Mouse (Mus musculus) embryonic facial prominence, embryonic 15.5 days (tissue): ENCODE measurements around the gene Slc25a18. TPM values are rescaled to one million over a fixed set of nuclear protein-coding genes. Genes with fewer than 3 reads are reported as not detected.

Experiments
- ATAC-seq: fragments of 200-750 bp; cut with Nextera tagmentation; 2 replicates; pipeline ENCODE4 v1.8.0; 2017; ENCODE audit warnings: low read depth, moderate TSS enrichment; ENCODE audit not compliant: insufficient number of reproducible peaks, low FRiP score, low TSS enrichment
- H3K27ac ChIP-seq: fragments of 300-500 bp; sonication (generic); replicated peaks from 2 replicates; pipeline ENCODE4 v1.5.1; 2015; ENCODE audit warnings: mild to moderate bottlenecking, inconsistent platforms
- H3K27me3 ChIP-seq: fragments of 300-500 bp; sonication (generic); 2 replicates; pipeline ENCODE4 v1.6.1; 2015; ENCODE audit warnings: inconsistent platforms
- H3K36me3 ChIP-seq: fragments of 300-500 bp; sonication (generic); 2 replicates; pipeline ENCODE4 v1.6.1; 2015; ENCODE audit warnings: mild to moderate bottlenecking, inconsistent platforms
- H3K4me1 ChIP-seq: fragments of 300-500 bp; sonication (generic); 2 replicates; pipeline ENCODE4 v1.6.1; 2015; ENCODE audit warnings: inconsistent platforms
- H3K4me2 ChIP-seq: fragments of 300-500 bp; sonication (generic); replicated peaks from 2 replicates; pipeline ENCODE4 v1.6.1; 2015; ENCODE audit warnings: mild to moderate bottlenecking, inconsistent platforms
- H3K4me3 ChIP-seq: fragments of 300-500 bp; sonication (generic); replicated peaks from 2 replicates; pipeline ENCODE4 v1.5.1; 2015; ENCODE audit warnings: mild to moderate bottlenecking, inconsistent platforms
- H3K9ac ChIP-seq: fragments of 300-500 bp; sonication (generic); 2 replicates; pipeline ENCODE4 v1.6.1; 2015; ENCODE audit warnings: inconsistent platforms
- H3K9me3 ChIP-seq: fragments of 300-500 bp; sonication (generic); replicated peaks from 2 replicates; pipeline ENCODE4 v1.6.1; 2016; ENCODE audit warnings: inconsistent platforms
- WGBS: fragments of 180-500 bp; shearing (Covaris S2); methylation state at CpG from one replicate; pipeline ENCODE4 v1.1.7; 2015; 5-methylcytosine and 5-hydroxymethylcytosine counted together
- polyA plus RNA-seq: library from polyadenylated mRNA; unstranded; fragments of >200 nt; fragmentation: Nextera tagmentation; extraction: Ambion mirVana; gene quantifications from 2 replicates; pipeline ENCODE4 v1.2.1, GENCODE M21; 2015

Gene Slc25a18
- polyA plus RNA-seq, 1 experiment from 2014 or later, result 0.73 TPM

GRCm38 (mm10) chr6:120776286-120776685 lies 2.9 kb downstream of the Slc25a18 start:
- Histone ChIP-seq H3K27me3 (no peaks in the 10 kb centered on the region), H3K9me3 (no peaks in the 10 kb centered on the region), H3K36me3 (no peaks in the 10 kb centered on the region), H3K4me3 (no peak overlapping the region), H3K4me2 (no peak overlapping the region), H3K27ac (no peak overlapping the region), H3K4me1 (0 out of 2 replicates have a peak, but pooled peaks cover 6% of the 10 kb centered on the region), H3K9ac (no peak overlapping the region)
- 78% methylated on average over 3 of the region's 3 CpGs for WGBS
- no peak for ATAC-seq

GRCm38 (mm10) chr6:120777533-120777932 lies 4.2 kb downstream of the Slc25a18 start:
- Histone ChIP-seq H3K27ac (no peak overlapping the region), H3K4me2 (no peak overlapping the region), H3K36me3 (no peaks in the 10 kb centered on the region), H3K9me3 (no peaks in the 10 kb centered on the region), H3K4me1 (0 out of 2 replicates have a peak, but pooled peaks cover 6% of the 10 kb centered on the region), H3K27me3 (no peaks in the 10 kb centered on the region), H3K9ac (no peak overlapping the region), H3K4me3 (no peak overlapping the region)
- WGBS, result 74% methylated on average over 9 of the region's 9 CpGs
- no peak for ATAC-seq

- no peak for ATAC-seq
- Histone ChIP-seq H3K36me3 (no peaks in the 10 kb centered on the region), H3K27ac (no peak overlapping the region), H3K9ac (no peak overlapping the region), H3K4me3 (no peak overlapping the region), H3K27me3 (no peaks in the 10 kb centered on the region), H3K9me3 (no peaks in the 10 kb centered on the region), H3K4me2 (no peak overlapping the region), H3K4me1 (0 out of 2 replicates have a peak, but pooled peaks cover 3% of the 10 kb centered on the region)
- 58% methylated on average over 3 of the region's 3 CpGs for WGBS
Measured at GRCm38 (mm10) chr6:120778226-120778625, 4.8 kb downstream of the Slc25a18 start.

GRCm38 (mm10) chr6:120782948-120783347 lies 9.6 kb downstream of the Slc25a18 start:
- H3K4me2 ChIP-seq, result no peak overlapping the region
- no peak overlapping the region for H3K4me3 ChIP-seq
- H3K9me3 ChIP-seq, result no peaks in the 10 kb centered on the region
- no peaks in the 10 kb centered on the region for H3K4me1 ChIP-seq
- no peaks in the 10 kb centered on the region for H3K27me3 ChIP-seq
- H3K36me3 ChIP-seq, result no peaks in the 10 kb centered on the region
- no peak for ATAC-seq
- WGBS, result 80% methylated on average over 2 of the region's 2 CpGs
- no peak overlapping the region for H3K9ac ChIP-seq
- no peak overlapping the region for H3K27ac ChIP-seq

GRCm38 (mm10) chr6:120784351-120784750 lies 11.0 kb downstream of the Slc25a18 start:
- Histone ChIP-seq H3K36me3 (no peaks in the 10 kb centered on the region), H3K4me2 (no peak overlapping the region), H3K9me3 (no peaks in the 10 kb centered on the region), H3K4me3 (no peak overlapping the region), H3K27me3 (no peaks in the 10 kb centered on the region), H3K9ac (no peak overlapping the region), H3K4me1 (no peaks in the 10 kb centered on the region), H3K27ac (no peak overlapping the region)
- 61% methylated on average over 7 of the region's 7 CpGs for whole genome bisulfite sequencing
- ATAC-seq, result no peak

- H3K27me3 ChIP-seq, result no peaks in the 10 kb centered on the region
- WGBS, result 65% methylated on average over 5 of the region's 5 CpGs
- no peaks in the 10 kb centered on the region for H3K9me3 ChIP-seq
- no peak overlapping the region for H3K9ac ChIP-seq
- peaks cover 16% of the 10 kb centered on the region; the same call in 1 of the 2 replicates for H3K36me3 ChIP-seq
- no peak for ATAC-seq
- no peaks in the 10 kb centered on the region for H3K4me1 ChIP-seq
- H3K27ac ChIP-seq, result no peak overlapping the region; the same call in 1 of the 2 replicates
- H3K4me2 ChIP-seq, result no peak overlapping the region
- H3K4me3 ChIP-seq, result no peak overlapping the region
Measured at GRCm38 (mm10) chr6:120788068-120788607, 14.8 kb downstream of the Slc25a18 start.

GRCm38 (mm10) chr6:120788904-120789303 lies 15.5 kb downstream of the Slc25a18 start:
- H3K27ac ChIP-seq, result no peak overlapping the region
- ATAC-seq, result no peak
- H3K4me3 ChIP-seq, result no peak overlapping the region
- peaks cover 23% of the 10 kb centered on the region for H3K36me3 ChIP-seq
- H3K27me3 ChIP-seq, result no peaks in the 10 kb centered on the region
- no peak overlapping the region for H3K9ac ChIP-seq
- H3K4me2 ChIP-seq, result no peak overlapping the region
- H3K4me1 ChIP-seq, result no peaks in the 10 kb centered on the region
- no peaks in the 10 kb centered on the region for H3K9me3 ChIP-seq

GRCm38 (mm10) chr6:120790153-120790552 lies 16.8 kb downstream of the Slc25a18 start:
- no peak for ATAC-seq
- no peak overlapping the region for H3K4me3 ChIP-seq
- H3K4me2 ChIP-seq, result no peak overlapping the region
- no peak overlapping the region for H3K27ac ChIP-seq
- no peaks in the 10 kb centered on the region for H3K27me3 ChIP-seq
- 85% methylated on average over 11 of the region's 11 CpGs for WGBS
- no peak overlapping the region for H3K9ac ChIP-seq
- peaks cover 35% of the 10 kb centered on the region for H3K36me3 ChIP-seq
- H3K9me3 ChIP-seq, result no peaks in the 10 kb centered on the region
- no peaks in the 10 kb centered on the region for H3K4me1 ChIP-seq

- Histone ChIP-seq H3K27me3 (no peaks in the 10 kb centered on the region), H3K9ac (no peak overlapping the region), H3K9me3 (no peaks in the 10 kb centered on the region), H3K4me3 (no peak overlapping the region), H3K4me1 (no peaks in the 10 kb centered on the region), H3K4me2 (no peak overlapping the region), H3K36me3 (peaks cover 41% of the 10 kb centered on the region), H3K27ac (no peak overlapping the region)
- 52% methylated on average over 5 of the region's 5 CpGs for WGBS
- ATAC-seq, result no peak
Measured at GRCm38 (mm10) chr6:120790717-120791116, 17.3 kb downstream of the Slc25a18 start.

GRCm38 (mm10) chr6:120792947-120793346 lies 19.6 kb downstream of the Slc25a18 start:
- H3K4me1 ChIP-seq, result no peaks in the 10 kb centered on the region
- no peak overlapping the region for H3K27ac ChIP-seq
- no peaks in the 10 kb centered on the region for H3K9me3 ChIP-seq
- no peaks in the 10 kb centered on the region for H3K27me3 ChIP-seq
- 81% methylated on average over 8 of the region's 8 CpGs for WGBS
- H3K4me2 ChIP-seq, result no peak overlapping the region
- no peak overlapping the region for H3K4me3 ChIP-seq
- no peak overlapping the region for H3K9ac ChIP-seq
- peaks cover 63% of the 10 kb centered on the region for H3K36me3 ChIP-seq
- no peak for ATAC-seq

GRCm38 (mm10) chr6:120795422-120796086 lies 22.2 kb downstream of the Slc25a18 start:
- H3K9ac ChIP-seq, result no peak overlapping the region
- no peaks in the 10 kb centered on the region for H3K27me3 ChIP-seq
- 78% methylated on average over 5 of the region's 5 CpGs for WGBS
- no peaks in the 10 kb centered on the region for H3K9me3 ChIP-seq
- no peak for ATAC-seq
- H3K36me3 ChIP-seq, result peaks cover 86% of the 10 kb centered on the region
- no peak overlapping the region for H3K4me3 ChIP-seq
- H3K4me2 ChIP-seq, result no peak overlapping the region
- H3K4me1 ChIP-seq, result peaks cover 9% of the 10 kb centered on the region; the same call in 1 of the 2 replicates
- no peak overlapping the region for H3K27ac ChIP-seq

- Histone ChIP-seq H3K4me2 (no peak overlapping the region), H3K27me3 (no peaks in the 10 kb centered on the region), H3K9ac (no peak overlapping the region), H3K36me3 (peaks cover 92% of the 10 kb centered on the region), H3K27ac (no peak overlapping the region), H3K4me1 (peaks cover 9% of the 10 kb centered on the region; the same call in 1 of the 2 replicates), H3K4me3 (no peak overlapping the region), H3K9me3 (no peaks in the 10 kb centered on the region)
- WGBS, result 92% methylated on average over 2 of the region's 2 CpGs
- no peak for ATAC-seq
Measured at GRCm38 (mm10) chr6:120796111-120796510, 22.7 kb downstream of the Slc25a18 start.
